Mouse (Mus musculus) limb, embryonic 14.5 days (tissue): Measurements from ENCODE around the gene St7l. TPM values are rescaled to one million over a fixed set of nuclear protein-coding genes. Genes with fewer than 3 reads are reported as not detected.

ENCODE experiments used
- ATAC-seq: fragments of 200-750 bp; cut with Nextera tagmentation; 2 replicates; pipeline ENCODE4 v1.8.0; 2017; ENCODE audit warnings: low read depth, moderate number of reproducible peaks, moderate TSS enrichment; ENCODE audit not compliant: low FRiP score
- DNase-seq: peaks from one replicate; pipeline ENCODE4 v3.0.0-alpha.2; 2015; ENCODE audit warnings: low spot score
- H3K27ac ChIP-seq: fragments of 300-500 bp; sonication (generic); replicated peaks from 2 replicates; pipeline ENCODE4 v1.5.1; 2014; ENCODE audit warnings: low read depth, mild to moderate bottlenecking, low read length, moderate library complexity, mixed read lengths
- H3K27me3 ChIP-seq: fragments of 300-500 bp; sonication (generic); 2 replicates; pipeline ENCODE4 v1.6.1; 2014; ENCODE audit warnings: low read length, mixed read lengths; ENCODE audit not compliant: control insufficient read depth, insufficient read depth
- H3K36me3 ChIP-seq: fragments of 300-500 bp; sonication (generic); 2 replicates; pipeline ENCODE4 v1.6.1; 2014; ENCODE audit warnings: mild to moderate bottlenecking, low read length, moderate library complexity, mixed read lengths; ENCODE audit not compliant: control insufficient read depth, insufficient read depth
- H3K4me1 ChIP-seq: fragments of 300-500 bp; sonication (generic); 2 replicates; pipeline ENCODE4 v1.6.1; 2014; ENCODE audit warnings: antibody characterized with exemption, low read length, mixed read lengths; ENCODE audit not compliant: control insufficient read depth, insufficient read depth
- H3K4me2 ChIP-seq: fragments of 300-500 bp; sonication (generic); replicated peaks from 2 replicates; pipeline ENCODE4 v1.6.1; 2014; ENCODE audit warnings: low read depth, mild to moderate bottlenecking, low read length, moderate library complexity; ENCODE audit not compliant: severe bottlenecking
- H3K4me3 ChIP-seq: fragments of 300-500 bp; sonication (generic); replicated peaks from 2 replicates; pipeline ENCODE4 v1.5.1; 2014; ENCODE audit warnings: low read length
- H3K9ac ChIP-seq: fragments of 300-500 bp; sonication (generic); 2 replicates; pipeline ENCODE4 v1.6.1; 2014; ENCODE audit warnings: mild to moderate bottlenecking, low read depth, low read length, moderate library complexity; ENCODE audit not compliant: severe bottlenecking
- H3K9me3 ChIP-seq: fragments of 300-500 bp; sonication (generic); 2 replicates; pipeline ENCODE4 v1.6.1; 2016; ENCODE audit warnings: low read length; ENCODE audit not compliant: control insufficient read depth
- POLR2A ChIP-seq: fragments of 200-500 bp; IDR thresholded peaks from 2 replicates; pipeline ENCODE4 v1.8.0; 2012; ENCODE audit warnings: inconsistent platforms, mild to moderate bottlenecking, moderate library complexity, borderline replicate concordance; ENCODE audit not compliant: insufficient read depth, insufficient read length; ENCODE audit errors: extremely low read depth
- WGBS: fragments of 180-500 bp; shearing (Covaris S2); extraction: QIAGEN DNeasy Blood & Tissue Kit; methylation state at CpG from one replicate; pipeline ENCODE4 v1.1.7; 2014; 5-methylcytosine and 5-hydroxymethylcytosine counted together
- polyA plus RNA-seq, 2 experiments: library from polyadenylated mRNA; depleted of rRNA in 1 of 2; stranded (reverse) in 1 of 2; unstranded in 1 of 2; fragments of >200 nt; fragmentation: Nextera tagmentation in 1 of 2; extraction: Ambion mirVana in 1 of 2; gene quantifications; 2 replicates each; pipeline versions ENCODE4 v1.2.1 to v1.2.3; 2012 to 2014

Gene St7l
- polyA plus RNA-seq, 2 experiments = 18.4 to 40.4 TPM

- DNase-seq = no peak
- H3K4me3 ChIP-seq = no peak overlapping the region
- no peak overlapping the region for H3K27ac ChIP-seq
- no peak for TF ChIP-seq POLR2A
- H3K9ac ChIP-seq = no peak overlapping the region
- peaks cover 22% of the 10 kb centered on the region for H3K4me1 ChIP-seq
- H3K36me3 ChIP-seq = peaks cover 31% of the 10 kb centered on the region
- WGBS = 83% methylated on average over 9 of the region's 9 CpGs
- ATAC-seq = no peak
- no peaks in the 10 kb centered on the region for H3K27me3 ChIP-seq
- H3K4me2 ChIP-seq = no peak overlapping the region
- no peaks in the 10 kb centered on the region for H3K9me3 ChIP-seq
Measured at GRCm38 (mm10) chr3:104944894-104945293, 81.1 kb downstream of the St7l start.

- TF ChIP-seq POLR2A = no peak
- DNase-seq (no peak), ATAC-seq (no peak)
- no peak overlapping the region for H3K9ac ChIP-seq
- no peak overlapping the region for H3K4me3 ChIP-seq
- H3K4me1 ChIP-seq = no peaks in the 10 kb centered on the region
- WGBS = 97% methylated on average over 12 of the region's 12 CpGs
- H3K9me3 ChIP-seq = no peaks in the 10 kb centered on the region
- no peaks in the 10 kb centered on the region for H3K27me3 ChIP-seq
- no peak overlapping the region for H3K27ac ChIP-seq
- H3K36me3 ChIP-seq = peaks cover 52% of the 10 kb centered on the region
- no peak overlapping the region for H3K4me2 ChIP-seq
Measured at GRCm38 (mm10) chr3:104950926-104951325, 87.1 kb downstream of the St7l start.

GRCm38 (mm10) chr3:104952891-104953670, 89.3 kb downstream of the St7l start:
- no peaks in the 10 kb centered on the region for H3K27me3 ChIP-seq
- H3K9ac ChIP-seq = no peak overlapping the region

GRCm38 (mm10) chr3:104954137-104954536, 90.3 kb downstream of the St7l start:
- Histone ChIP-seq H3K4me1 (no peaks in the 10 kb centered on the region), H3K9ac (no peak overlapping the region), H3K27ac (no peak overlapping the region), H3K9me3 (no peaks in the 10 kb centered on the region), H3K4me3 (no peak overlapping the region), H3K36me3 (peaks cover 34% of the 10 kb centered on the region), H3K27me3 (peaks cover 7% of the 10 kb centered on the region; the same call in 1 of the 2 replicates), H3K4me2 (no peak overlapping the region)
- ATAC-seq = no peak
- WGBS = 94% methylated on average over 3 of the region's 3 CpGs
- no peak for DNase-seq
- no peak for TF ChIP-seq POLR2A

More at GRCm38 (mm10) chr3:104952891-104953670, 89.3 kb downstream of the St7l start:
- Histone ChIP-seq H3K4me2 (no peak overlapping the region), H3K9me3 (no peaks in the 10 kb centered on the region), H3K27ac (no peak overlapping the region), H3K4me3 (no peak overlapping the region), H3K4me1 (no peaks in the 10 kb centered on the region), H3K36me3 (peaks cover 39% of the 10 kb centered on the region)
- 89% methylated on average over 23 of the region's 23 CpGs for WGBS
- TF ChIP-seq POLR2A = no peak
- DNase-seq (no peak), ATAC-seq (no peak)

- H3K9ac ChIP-seq = no peak overlapping the region
- H3K27me3 ChIP-seq = peaks cover 7% of the 10 kb centered on the region; the same call in 1 of the 2 replicates
- DNase-seq (no peak), ATAC-seq (no peak)
- H3K27ac ChIP-seq = no peak overlapping the region
- H3K4me2 ChIP-seq = no peak overlapping the region
- H3K9me3 ChIP-seq = no peaks in the 10 kb centered on the region
- H3K4me1 ChIP-seq = no peaks in the 10 kb centered on the region
- peaks cover 34% of the 10 kb centered on the region for H3K36me3 ChIP-seq
- no peak for TF ChIP-seq POLR2A
- 96% methylated on average over 15 of the region's 15 CpGs for WGBS
- H3K4me3 ChIP-seq = no peak overlapping the region
Measured at GRCm38 (mm10) chr3:104954551-104954950, 90.7 kb downstream of the St7l start.
